ENCODE assay signal across 8 mouse cellular contexts in the genomic region with DNA sequence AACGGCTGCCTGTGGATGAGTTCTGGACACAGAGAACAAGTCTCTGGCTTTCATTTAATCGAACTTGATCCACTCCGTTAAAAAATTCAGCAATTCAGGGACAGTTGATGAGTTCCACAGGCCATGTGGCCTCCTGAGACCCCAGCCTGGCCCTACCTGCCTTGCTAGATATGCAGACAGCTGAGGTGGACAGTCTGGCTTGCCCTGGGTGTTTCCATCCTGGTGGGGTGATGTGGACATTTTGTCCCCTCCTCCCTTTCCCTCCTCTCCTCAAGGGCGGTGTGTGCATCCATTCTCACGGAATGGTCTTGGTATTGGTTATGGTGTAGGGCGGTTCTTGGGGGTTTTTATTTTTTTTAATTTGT.
DNase-seq lines count a peak whose midpoint lies in the region; ATAC-seq and TF ChIP-seq lines count a peak whose summit lies in the region.

No protein-coding gene starts in this region.

- H3K36me3 ChIP-seq in neural tube, embryonic 11.5 days (ENCODE audit: control insufficient read depth, insufficient read depth, low read length) = no peaks in the 10 kb centered on the region
- no peaks in the 10 kb centered on the region for H3K36me3 ChIP-seq in limb, embryonic 13.5 days
- H3K36me3 ChIP-seq in small intestine, adult 2 months (ENCODE audit: control insufficient read depth, insufficient read depth, low read length) = no peaks in the 10 kb centered on the region

- TF ChIP-seq POLR2A in small intestine, adult 2 months (IDR thresholded peaks at IDR 0.05; ENCODE audit: low read depth, low read length) = no peak

- 81% methylated on average over 6 of the region's 6 CpGs for WGBS in neural tube, embryonic 11.5 days
- WGBS in limb, embryonic 13.5 days = 57% methylated on average over 6 of the region's 6 CpGs
- 60% methylated on average over 6 of the region's 6 CpGs for WGBS in small intestine, adult 2 months

- H3K9me3 ChIP-seq in neural tube, embryonic 11.5 days (ENCODE audit: control insufficient read depth, low read length) = no peaks in the 10 kb centered on the region
- H3K9me3 ChIP-seq in limb, embryonic 13.5 days = no peaks in the 10 kb centered on the region

- peak overlapping the region; percentile 14; the same call in 1 of the 2 replicates for H3K4me2 ChIP-seq in neural tube, embryonic 11.5 days (ENCODE audit: low read depth)
- H3K4me2 ChIP-seq in limb, embryonic 13.5 days (replicated peaks) = peak overlapping the region; percentile 49

- no peak overlapping the region for H3K27ac ChIP-seq in neural tube, embryonic 11.5 days (ENCODE audit: low read depth, low read length)
- peak overlapping the region; percentile 91 for H3K27ac ChIP-seq in limb, embryonic 13.5 days
- H3K27ac ChIP-seq in small intestine, adult 2 months (ENCODE audit: insufficient read depth, low read depth, low read length) = peak overlapping the region; percentile 83

- no peak for DNase-seq in frontal cortex, postnatal 14 days (ENCODE audit: low spot score in 2 of 2)
- no peak for DNase-seq in neural tube, embryonic 11.5 days (ENCODE audit: low spot score)
- DNase-seq in neural tube, embryonic 10.5 days (ENCODE audit: extremely low spot score, low spot score) = no peak
- no peak for DNase-seq in c-Kit-positive CD71-positive TER-119-positive erythroid progenitor cells, embryonic 14.5 days (ENCODE audit: low spot score)
- DNase-seq in adipocyte (ENCODE audit: low spot score) = no peak

- ATAC-seq in frontal cortex, adult (ENCODE audit: low TSS enrichment) = 0 out of 2 replicates have a peak, but pooled peaks have one; percentile 5
- no peak for ATAC-seq in neural tube, embryonic 11.5 days (ENCODE audit: insufficient read depth, low FRiP score, low TSS enrichment)
- peak; percentile 45; the same call in 1 of the 2 replicates for ATAC-seq in limb, embryonic 13.5 days (ENCODE audit: low FRiP score, low read depth)

- peaks cover 4% of the 10 kb centered on the region for H3K4me1 ChIP-seq in neural tube, embryonic 11.5 days (ENCODE audit: control insufficient read depth, insufficient read depth, low read length)
- H3K4me1 ChIP-seq in limb, embryonic 13.5 days = peaks cover 26% of the 10 kb centered on the region
- peaks cover 24% of the 10 kb centered on the region for H3K4me1 ChIP-seq in small intestine, adult 2 months (ENCODE audit: control insufficient read depth, insufficient read depth, insufficient read length, low read length)

- TF ChIP-seq CTCF in small intestine, adult 2 months (IDR thresholded peaks at IDR 0.05; ENCODE audit: extremely low read depth, insufficient read length, insufficient replicate concordance, low read depth, low read length) = no peak

- H3K9ac ChIP-seq in neural tube, embryonic 11.5 days (ENCODE audit: low read length) = 0 out of 2 replicates have a peak overlapping the region, but pooled peaks have one; percentile 39
- H3K9ac ChIP-seq in limb, embryonic 13.5 days = peak overlapping the region; percentile 54

- no peaks in the 10 kb centered on the region for H3K27me3 ChIP-seq in neural tube, embryonic 11.5 days (ENCODE audit: control insufficient read depth, insufficient read depth, low read length)
- H3K27me3 ChIP-seq in limb, embryonic 13.5 days = no peaks in the 10 kb centered on the region
- no peaks in the 10 kb centered on the region for H3K27me3 ChIP-seq in small intestine, adult 2 months (ENCODE audit: control insufficient read depth, insufficient read depth, low read length)

- no peak overlapping the region for H3K4me3 ChIP-seq in neural tube, embryonic 11.5 days (ENCODE audit: low read depth, low read length)
- peak overlapping the region; percentile 5; the same call in 1 of the 2 replicates for H3K4me3 ChIP-seq in limb, embryonic 13.5 days
- peak overlapping the region; percentile 23 for H3K4me3 ChIP-seq in small intestine, adult 2 months (ENCODE audit: low read depth, low read length)
